Mouse (Mus musculus) embryonic fibroblast, embryonic 13.5 days (primary cell): ENCODE data around the gene Itgb8.

ENCODE experiments used
- CTCF ChIP-seq: IDR thresholded peaks from 2 replicates; pipeline ENCODE4 v1.5.1; 2011; ENCODE audit warnings: mild to moderate bottlenecking, control low read depth, low read length, moderate library complexity, borderline replicate concordance; ENCODE audit not compliant: insufficient read depth
- POLR2A ChIP-seq: IDR thresholded peaks from 2 replicates; pipeline ENCODE4 v1.6.1; 2011; ENCODE audit warnings: low read depth, mild to moderate bottlenecking, control low read depth, low read length, moderate library complexity

DNA sequence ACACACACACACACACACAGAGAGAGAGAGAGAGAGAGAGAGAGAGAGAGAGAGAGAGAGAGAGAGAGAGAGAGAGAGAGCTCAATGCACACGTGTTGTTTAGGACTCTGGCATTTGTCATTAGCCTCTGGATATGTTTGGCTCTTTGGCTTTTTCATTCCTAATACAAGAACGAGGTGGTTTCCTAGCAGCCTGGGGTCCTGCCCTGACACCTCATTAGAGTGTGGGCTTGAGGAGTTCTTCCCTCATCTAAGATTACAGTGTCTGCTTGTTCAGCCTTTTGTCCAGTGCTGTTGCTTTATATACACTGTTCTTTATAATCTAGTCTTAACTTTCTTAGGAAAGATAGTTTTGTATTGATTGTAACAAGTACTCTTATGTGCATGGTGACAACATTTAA, 27.1 kb downstream of the Itgb8 start:
- TF ChIP-seq POLR2A (no peak), CTCF (no peak)
